Mouse (Mus musculus) hindbrain, embryonic 16.5 days (tissue): Measurements from ENCODE around the gene Hoxa13. TPM values are rescaled to one million over a fixed set of nuclear protein-coding genes. Genes with fewer than 3 reads are reported as not detected.

ENCODE experiments used
- ATAC-seq: fragments of 200-750 bp; cut with Nextera tagmentation; 2 replicates; pipeline ENCODE4 v1.8.0; 2017; ENCODE audit warnings: moderate TSS enrichment, moderate library complexity
- H3K27ac ChIP-seq: fragments of 300-500 bp; sonication (generic); 2 replicates; pipeline ENCODE4 v1.5.1; 2014; ENCODE audit warnings: low read depth, mild to moderate bottlenecking, control low read depth, low read length, moderate library complexity
- H3K27me3 ChIP-seq: fragments of 300-500 bp; sonication (generic); replicated peaks from 2 replicates; pipeline ENCODE4 v1.6.1; 2014; ENCODE audit warnings: low read length; ENCODE audit not compliant: control insufficient read depth, insufficient read depth
- H3K36me3 ChIP-seq: fragments of 300-500 bp; sonication (generic); 2 replicates; pipeline ENCODE4 v1.6.1; 2014; ENCODE audit warnings: mild to moderate bottlenecking, low read length, moderate library complexity, mixed read lengths; ENCODE audit not compliant: control insufficient read depth, insufficient read depth
- H3K4me1 ChIP-seq: fragments of 300-500 bp; sonication (generic); 2 replicates; pipeline ENCODE4 v1.6.1; 2014; ENCODE audit warnings: low read depth, low read length; ENCODE audit not compliant: control insufficient read depth, insufficient read depth
- H3K4me2 ChIP-seq: fragments of 300-500 bp; sonication (generic); 2 replicates; pipeline ENCODE4 v1.6.1; 2014; ENCODE audit warnings: mild to moderate bottlenecking, low read length, control low read depth, moderate library complexity
- H3K4me3 ChIP-seq: fragments of 300-500 bp; sonication (generic); 2 replicates; pipeline ENCODE4 v1.5.1; 2014; ENCODE audit warnings: mild to moderate bottlenecking, low read length, control low read depth, moderate library complexity
- H3K9ac ChIP-seq: fragments of 300-500 bp; sonication (generic); 2 replicates; pipeline ENCODE4 v1.6.1; 2014; ENCODE audit warnings: low read depth, mild to moderate bottlenecking, control low read depth, low read length, moderate library complexity
- H3K9me3 ChIP-seq: fragments of 300-500 bp; sonication (generic); 2 replicates; pipeline ENCODE4 v1.6.1; 2014; ENCODE audit warnings: mild to moderate bottlenecking, low read length, moderate library complexity; ENCODE audit not compliant: control insufficient read depth
- WGBS: fragments of 180-500 bp; shearing (Covaris S2); extraction: QIAGEN DNeasy Blood & Tissue Kit; methylation state at CpG from one replicate; pipeline ENCODE4 v1.1.7; 2014; 5-methylcytosine and 5-hydroxymethylcytosine counted together
- polyA plus RNA-seq: library from polyadenylated mRNA; unstranded; fragments of >200 nt; fragmentation: Nextera tagmentation; extraction: Ambion mirVana; gene quantifications from 2 replicates; pipeline ENCODE4 v1.2.1, GENCODE M21; 2015

Hoxa13 gene
- polyA plus RNA-seq, 1 experiment from 2014 or later: not detected

DNA sequence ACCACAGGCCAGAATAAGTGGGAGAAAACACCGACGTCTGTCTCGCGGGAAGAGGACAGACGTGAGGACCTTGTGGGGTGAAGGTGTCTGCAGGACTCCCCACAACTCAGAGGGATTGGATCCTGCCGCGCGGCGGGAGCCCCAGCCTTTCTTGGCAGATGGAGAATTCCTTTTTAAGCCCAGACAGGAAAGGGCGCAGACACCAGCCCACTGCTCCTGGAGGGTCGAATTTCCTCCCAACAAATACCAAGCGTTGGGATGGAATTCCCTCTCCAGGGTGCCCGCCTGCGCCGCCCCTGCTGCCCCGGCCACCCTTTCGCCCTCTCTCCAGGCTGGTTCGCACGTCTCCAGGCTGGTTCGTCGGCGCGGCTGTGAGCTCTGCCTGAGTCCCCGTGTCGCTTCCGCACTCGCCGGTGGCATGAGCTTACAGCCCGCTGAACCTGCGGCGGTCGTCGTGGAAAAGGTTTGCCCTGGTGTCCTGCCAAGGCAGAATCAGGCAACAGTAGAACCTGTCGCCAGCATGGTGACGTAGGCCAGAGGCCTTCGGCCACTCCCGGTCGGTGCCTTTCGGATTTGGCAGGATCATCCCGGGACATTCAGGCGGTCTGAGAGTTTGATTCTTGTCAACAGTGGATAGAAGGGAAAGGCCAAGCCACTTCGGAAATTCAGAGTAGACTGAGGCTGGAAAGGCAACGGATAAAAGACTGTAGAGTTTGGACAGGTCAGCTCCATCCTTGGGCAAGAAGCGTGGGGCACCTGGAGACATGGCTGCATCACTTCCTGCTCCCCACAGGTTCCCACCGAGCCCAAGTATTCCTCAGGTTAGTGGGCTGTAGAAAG lies 30.6 kb upstream of the Hoxa13 start:
- no peak overlapping the region for H3K9ac ChIP-seq
- WGBS: 2% methylated on average over 45 of the region's 45 CpGs
- H3K36me3 ChIP-seq: no peaks in the 10 kb centered on the region
- H3K4me1 ChIP-seq: no peaks in the 10 kb centered on the region
- peak overlapping the region; percentile 46; the same call in 1 of the 2 replicates for H3K4me2 ChIP-seq
- H3K27me3 ChIP-seq: peaks cover 65% of the 10 kb centered on the region
- H3K4me3 ChIP-seq: peak overlapping the region; percentile 21
- ATAC-seq: no peak
- no peak overlapping the region for H3K27ac ChIP-seq
- peaks cover 3% of the 10 kb centered on the region; the same call in 1 of the 2 replicates for H3K9me3 ChIP-seq

DNA sequence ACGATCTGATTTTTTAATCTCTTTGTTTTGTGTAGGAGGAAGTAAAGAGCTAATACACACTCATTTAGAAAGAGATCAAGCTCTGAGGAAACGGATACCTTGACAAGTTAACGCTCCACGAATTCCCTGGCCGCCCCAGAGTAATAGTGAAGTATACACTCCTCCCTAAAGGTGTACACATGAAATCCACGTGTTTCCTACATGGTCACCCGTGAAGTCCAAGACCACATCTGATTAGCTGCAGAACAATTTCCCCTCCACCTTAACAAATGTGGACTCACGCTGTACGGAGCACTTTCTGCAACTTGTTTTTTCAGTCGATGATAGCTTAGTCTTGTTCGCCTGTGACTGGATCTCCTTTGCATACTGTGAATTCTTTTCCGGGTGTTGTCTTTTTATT lies 29.5 kb upstream of the Hoxa13 start:
- H3K27me3 ChIP-seq: peaks cover 58% of the 10 kb centered on the region
- peaks cover 3% of the 10 kb centered on the region; the same call in 1 of the 2 replicates for H3K9me3 ChIP-seq
- no peak overlapping the region for H3K4me3 ChIP-seq
- H3K27ac ChIP-seq: no peak overlapping the region
- no peak for ATAC-seq
- no peaks in the 10 kb centered on the region for H3K36me3 ChIP-seq
- H3K9ac ChIP-seq: no peak overlapping the region
- H3K4me1 ChIP-seq: no peaks in the 10 kb centered on the region
- WGBS: 19% methylated on average over 12 of the region's 12 CpGs
- no peak overlapping the region for H3K4me2 ChIP-seq

DNA sequence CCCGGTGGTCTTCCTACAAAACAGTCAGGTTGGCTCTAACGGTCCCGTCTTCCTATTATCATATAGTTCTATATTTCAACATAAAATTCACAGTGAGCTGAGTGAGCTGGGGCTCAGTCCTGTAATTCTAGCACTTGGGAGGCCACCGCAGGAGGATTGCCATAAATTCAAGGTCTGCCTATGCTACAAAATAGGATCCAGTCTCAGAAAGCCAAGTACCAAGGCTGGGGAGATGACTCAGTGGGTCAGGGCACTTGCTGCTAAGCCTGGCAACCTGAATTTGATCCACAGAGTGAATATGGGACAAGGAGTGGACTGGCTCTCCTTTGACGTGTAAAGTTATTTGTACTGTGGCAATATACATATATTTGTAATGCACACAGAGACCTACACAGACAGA lies 23.2 kb upstream of the Hoxa13 start:
- peaks cover 30% of the 10 kb centered on the region for H3K27me3 ChIP-seq
- H3K4me1 ChIP-seq: no peaks in the 10 kb centered on the region

DNA sequence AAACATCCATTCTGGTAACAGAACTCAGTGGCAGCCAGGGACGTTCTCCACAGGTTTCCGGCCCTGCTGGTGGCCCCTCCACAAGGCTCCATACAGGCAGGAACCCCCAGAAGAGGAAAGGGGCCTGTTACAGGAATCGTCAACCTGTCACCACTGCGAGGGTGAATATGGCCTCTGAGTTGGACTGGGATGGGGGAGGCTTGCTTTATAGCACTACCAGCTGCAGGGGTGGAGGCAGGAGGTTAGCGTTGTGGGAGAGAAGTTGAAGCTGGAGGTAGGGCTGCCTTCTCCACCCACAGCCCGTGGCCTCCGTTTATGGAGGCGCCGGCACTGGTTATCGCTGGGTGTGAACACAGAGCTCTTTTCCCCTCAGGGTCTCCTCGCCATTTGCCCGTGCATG lies 20.4 kb upstream of the Hoxa13 start:
- no peak overlapping the region for H3K4me2 ChIP-seq
- H3K27ac ChIP-seq: no peak overlapping the region
- no peak overlapping the region for H3K9ac ChIP-seq
- no peaks in the 10 kb centered on the region for H3K4me1 ChIP-seq
- no peak overlapping the region for H3K4me3 ChIP-seq
- no peaks in the 10 kb centered on the region for H3K9me3 ChIP-seq
- ATAC-seq: no peak
- H3K36me3 ChIP-seq: no peaks in the 10 kb centered on the region
- peaks cover 39% of the 10 kb centered on the region for H3K27me3 ChIP-seq
- 68% methylated on average over 12 of the region's 12 CpGs for WGBS

More for the DNA sequence above, 23.2 kb upstream of the Hoxa13 start:
- H3K4me2 ChIP-seq: no peak overlapping the region
- no peak overlapping the region for H3K27ac ChIP-seq
- no peak overlapping the region for H3K9ac ChIP-seq
- no peak overlapping the region for H3K4me3 ChIP-seq
- no peaks in the 10 kb centered on the region for H3K9me3 ChIP-seq
- no peak for ATAC-seq
- WGBS: 83% methylated on average over 5 of the region's 5 CpGs
- H3K36me3 ChIP-seq: no peaks in the 10 kb centered on the region

DNA sequence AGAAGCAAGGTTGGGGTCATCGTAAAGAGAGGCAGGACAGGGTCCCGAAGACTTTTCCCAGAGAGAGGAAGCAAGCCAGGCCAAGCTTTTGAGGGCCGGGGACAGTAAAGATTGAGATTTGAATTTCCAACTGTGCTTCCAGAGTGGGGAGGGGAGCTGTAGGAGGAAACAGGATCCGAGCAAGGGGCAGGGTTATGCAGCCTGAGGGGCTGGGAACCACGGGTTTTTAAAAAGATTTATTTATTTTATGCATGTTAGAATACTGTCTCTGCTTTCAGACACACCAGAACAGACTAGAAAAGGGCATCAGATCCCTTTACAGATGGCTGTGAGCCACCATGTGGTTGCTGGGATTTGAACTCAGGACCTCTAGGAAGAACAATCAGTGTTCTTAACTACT lies 16.2 kb upstream of the Hoxa13 start:
- peaks cover 58% of the 10 kb centered on the region for H3K27me3 ChIP-seq
- no peak overlapping the region for H3K9ac ChIP-seq
- ATAC-seq: no peak
- 8% methylated on average over 5 of the region's 5 CpGs for WGBS
- H3K4me2 ChIP-seq: no peak overlapping the region
- H3K9me3 ChIP-seq: no peaks in the 10 kb centered on the region
- no peaks in the 10 kb centered on the region for H3K4me1 ChIP-seq
- no peak overlapping the region for H3K27ac ChIP-seq
- H3K4me3 ChIP-seq: no peak overlapping the region
- no peaks in the 10 kb centered on the region for H3K36me3 ChIP-seq

DNA sequence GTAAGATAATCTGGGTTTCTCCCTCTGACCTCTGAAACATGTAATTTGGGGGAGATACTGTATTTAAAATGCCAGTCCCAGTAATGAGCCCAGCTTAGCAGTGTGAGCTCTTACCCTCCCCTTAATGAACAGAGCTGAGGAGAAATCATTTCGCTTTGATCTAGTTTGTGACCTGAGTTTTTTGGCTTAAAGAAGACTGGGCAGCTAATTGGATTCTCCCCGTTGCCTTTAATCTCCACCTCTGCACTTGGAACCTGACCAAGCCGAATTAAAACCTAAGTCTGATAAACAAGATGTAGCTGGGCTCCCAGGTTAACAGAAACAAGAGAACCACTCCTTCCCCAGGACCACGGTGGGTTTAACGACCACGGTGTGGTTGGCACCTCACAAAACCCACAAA lies 15.7 kb upstream of the Hoxa13 start:
- no peaks in the 10 kb centered on the region for H3K4me1 ChIP-seq
- no peak for ATAC-seq

DNA sequence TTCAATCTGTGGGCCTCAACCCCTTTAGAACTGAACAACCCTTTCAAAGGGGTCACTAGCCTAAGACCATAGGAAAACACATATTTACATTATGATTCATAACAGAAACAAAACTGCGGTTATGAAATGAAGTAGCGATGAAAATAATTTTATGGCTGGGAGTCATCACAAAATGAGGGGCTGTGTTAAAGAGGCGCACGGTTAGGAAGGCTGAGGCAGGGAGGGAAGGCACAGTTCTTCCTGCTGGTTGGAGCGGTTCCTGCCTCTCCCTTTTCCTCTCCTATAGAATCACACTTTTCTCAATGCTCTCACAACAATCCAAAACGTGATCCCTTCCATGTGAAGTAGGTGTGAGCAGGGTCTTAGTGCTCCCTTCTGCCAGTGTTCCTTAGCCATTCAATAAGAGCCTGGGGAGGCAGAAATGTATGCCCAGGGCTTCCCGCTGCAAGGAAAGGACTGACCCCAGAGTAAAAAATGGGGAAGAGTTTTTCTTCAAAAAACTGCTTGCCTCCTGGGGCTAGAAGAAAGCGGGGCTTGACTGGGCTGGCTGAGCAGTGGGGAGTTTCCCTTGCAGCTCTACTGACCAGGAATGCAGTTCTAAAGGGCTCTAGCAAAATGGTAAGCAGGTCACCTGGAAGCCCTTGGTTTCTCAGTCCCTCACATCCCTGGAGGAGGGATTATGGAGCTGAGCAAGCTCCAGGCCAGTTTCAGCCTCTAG lies 15.0 kb upstream of the Hoxa13 start:
- no peak overlapping the region for H3K4me3 ChIP-seq
- H3K9ac ChIP-seq: no peak overlapping the region
- H3K4me1 ChIP-seq: peaks cover under 1% of the 10 kb centered on the region; the same call in 1 of the 2 replicates
- no peak overlapping the region for H3K27ac ChIP-seq
- 8% methylated on average over 8 of the region's 8 CpGs for WGBS
- no peaks in the 10 kb centered on the region for H3K9me3 ChIP-seq
- peaks cover 64% of the 10 kb centered on the region for H3K27me3 ChIP-seq
- no peak for ATAC-seq
- no peaks in the 10 kb centered on the region for H3K36me3 ChIP-seq
- no peak overlapping the region for H3K4me2 ChIP-seq

More for the DNA sequence above, 15.7 kb upstream of the Hoxa13 start:
- Histone ChIP-seq H3K36me3 (no peaks in the 10 kb centered on the region), H3K4me2 (no peak overlapping the region), H3K27ac (no peak overlapping the region), H3K27me3 (peaks cover 63% of the 10 kb centered on the region), H3K4me3 (no peak overlapping the region), H3K9ac (no peak overlapping the region), H3K9me3 (no peaks in the 10 kb centered on the region)
- 3% methylated on average over 6 of the region's 6 CpGs for WGBS

DNA sequence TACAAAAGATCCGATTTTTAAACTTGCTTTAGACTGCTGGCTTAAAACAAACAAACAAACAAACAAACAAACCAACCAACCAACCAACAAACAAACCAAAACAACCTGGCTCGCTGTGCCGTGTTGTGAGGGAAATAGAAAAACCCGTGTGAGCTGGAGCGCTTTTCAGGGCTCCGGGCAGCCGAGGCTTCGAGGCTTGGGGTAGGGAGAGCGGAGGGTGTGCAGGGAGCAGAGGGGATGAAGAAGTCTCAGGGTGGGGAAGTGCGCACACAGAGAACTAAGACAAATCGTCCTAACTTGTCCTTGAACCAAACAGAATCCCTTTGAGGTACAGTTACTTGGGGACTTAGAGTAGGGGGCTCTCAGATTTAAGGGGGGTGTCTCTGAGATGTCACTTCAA lies 13.9 kb upstream of the Hoxa13 start:
- no peak overlapping the region for H3K4me3 ChIP-seq
- H3K36me3 ChIP-seq: no peaks in the 10 kb centered on the region
- no peaks in the 10 kb centered on the region for H3K9me3 ChIP-seq
- H3K27me3 ChIP-seq: peaks cover 71% of the 10 kb centered on the region
- peaks cover 2% of the 10 kb centered on the region for H3K4me1 ChIP-seq
- ATAC-seq: no peak
- no peak overlapping the region for H3K9ac ChIP-seq
- H3K4me2 ChIP-seq: no peak overlapping the region
- WGBS: under 1% methylated on average over 11 of the region's 11 CpGs
- no peak overlapping the region for H3K27ac ChIP-seq

DNA sequence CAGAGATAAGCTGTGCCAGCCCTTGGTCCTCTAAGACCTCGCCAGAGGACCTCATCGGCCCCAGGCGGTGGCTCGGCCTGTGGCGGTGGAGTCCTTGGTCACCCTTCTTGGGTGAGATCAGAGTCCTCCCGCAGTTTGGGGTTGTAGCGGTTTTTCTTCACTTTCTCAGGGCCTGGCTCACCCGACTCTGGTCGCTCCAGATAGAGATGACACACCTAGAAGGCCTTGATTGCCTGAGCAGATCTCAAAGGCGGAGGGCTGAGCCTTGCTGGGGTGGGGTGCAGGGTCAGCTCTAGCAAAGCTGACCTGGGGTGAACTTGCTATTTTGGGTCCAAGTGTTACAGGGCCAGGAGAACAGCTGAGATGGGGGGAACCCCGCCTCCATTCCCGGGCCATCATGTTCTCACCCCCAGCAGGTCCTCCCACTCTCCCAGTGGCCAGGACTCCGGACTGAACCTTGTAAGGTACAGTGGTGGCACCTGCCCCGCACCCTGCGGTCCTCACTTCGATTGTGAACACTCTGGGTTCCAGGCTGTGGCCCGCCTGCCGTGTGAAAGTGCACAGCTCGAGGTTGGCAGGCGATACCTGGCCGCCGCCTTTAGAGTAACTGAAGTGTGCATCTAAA lies 13.1 kb upstream of the Hoxa13 start:
- H3K27ac ChIP-seq: no peak overlapping the region
- ATAC-seq: no peak
- H3K27me3 ChIP-seq: peaks cover 77% of the 10 kb centered on the region
- H3K4me1 ChIP-seq: peaks cover 2% of the 10 kb centered on the region
- H3K9me3 ChIP-seq: no peaks in the 10 kb centered on the region
- no peak overlapping the region for H3K4me3 ChIP-seq
- no peaks in the 10 kb centered on the region for H3K36me3 ChIP-seq
- H3K4me2 ChIP-seq: no peak overlapping the region
- WGBS: 3% methylated on average over 22 of the region's 22 CpGs
- no peak overlapping the region for H3K9ac ChIP-seq
